Mouse (Mus musculus) ES-E14 (cell line): ENCODE measurements around the gene Ubtf.

Experiments used
- HCFC1 ChIP-seq: IDR thresholded peaks from 2 replicates; pipeline ENCODE4 v1.6.1; 2012; ENCODE audit warnings: low read length, inconsistent platforms, borderline replicate concordance; ENCODE audit not compliant: insufficient read depth
- MAFK ChIP-seq: IDR thresholded peaks from 2 replicates; pipeline ENCODE4 v1.6.1; 2014; ENCODE audit warnings: mild to moderate bottlenecking, low read depth, low read length, inconsistent platforms; ENCODE audit not compliant: insufficient read depth
- ZC3H11A ChIP-seq: IDR thresholded peaks from 2 replicates; pipeline ENCODE4 v1.6.1; 2012; ENCODE audit warnings: low read depth, mild to moderate bottlenecking, inconsistent platforms, low read length, borderline replicate concordance

GRCm38 (mm10) chr11:102348101-102348585, 28.6 kb upstream of the Ubtf start:
- TF ChIP-seq MAFK (no peak), HCFC1 (no peak), ZC3H11A (no peak)
